In genomic region chr5:120586741-120587615, GRCm38 (mm10) we compare ENCODE assay signal across 9 mouse cellular contexts. TPM values are rescaled to one million over a fixed set of nuclear protein-coding genes. Genes with fewer than 3 reads are reported as not detected.
DNase-seq lines count a peak whose midpoint lies in the region; ATAC-seq and TF ChIP-seq lines count a peak whose summit lies in the region.
"Had no signal": no experiment of that assay in that cellular context is flagged by ENCODE, and none has a peak within 500 bp of the region (broad histone marks: within the 10 kb centered on the region; RNA-seq: fewer than 3 reads in every experiment).

No protein-coding gene starts in this region.

- H3K36me3 ChIP-seq in G1E (replicated peaks) = peaks cover 41% of the 10 kb centered on the region
- H3K36me3 ChIP-seq in forebrain, embryonic 12.5 days (replicated peaks) = peaks cover 11% of the 10 kb centered on the region
- peaks cover 26% of the 10 kb centered on the region for H3K36me3 ChIP-seq in liver, postnatal 0 days (replicated peaks; ENCODE audit: insufficient read depth, low read length)

- peak overlapping the region; percentile 84; the same call in 1 of the 2 replicates for H3K4me3 ChIP-seq in G1E (ENCODE audit: low read depth, low read length)
- peak overlapping the region; percentile 77 for H3K4me3 ChIP-seq in forebrain, embryonic 12.5 days (replicated peaks)
- H3K4me3 ChIP-seq in liver, postnatal 0 days (ENCODE audit: low read depth, low read length) = peak overlapping the region; percentile 83

- peak; percentile 36 to 53 for DNase-seq in cerebellum, postnatal 14 days
- DNase-seq in cerebellum, adult 11-12 months = no peak
- DNase-seq in G1E (ENCODE audit: low spot score) = no peak
- DNase-seq in kidney, adult 11 months = peak; percentile 89
- peak; percentile 65 for DNase-seq in liver, postnatal 0 days
- DNase-seq in spleen, postnatal 10 days (ENCODE audit: low spot score in 2 of 2) = peak; percentile 67 to 76
- DNase-seq in cerebellum, adult 8-10 months = no peak

- peak; percentile 46; the same call in 1 of the 2 replicates for TF ChIP-seq EP300 in liver, postnatal 0 days (IDR thresholded peaks at IDR 0.05; ENCODE audit: low read depth)

- no peaks in the 10 kb centered on the region for H3K27me3 ChIP-seq in G1E (ENCODE audit: insufficient read depth, low read length)
- H3K27me3 ChIP-seq in forebrain, embryonic 12.5 days = peaks cover 6% of the 10 kb centered on the region; the same call in 1 of the 2 replicates
- H3K27me3 ChIP-seq in liver, postnatal 0 days (ENCODE audit: insufficient read depth, low read length) = no peaks in the 10 kb centered on the region

- peaks cover 5% of the 10 kb centered on the region; the same call in 1 of the 2 replicates for H3K9me3 ChIP-seq in G1E (replicated peaks)
- 0 out of 2 replicates have a peak, but pooled peaks cover 3% of the 10 kb centered on the region for H3K9me3 ChIP-seq in forebrain, embryonic 12.5 days
- H3K9me3 ChIP-seq in liver, postnatal 0 days (ENCODE audit: low read length) = no peaks in the 10 kb centered on the region

- H3K4me1 ChIP-seq in G1E (ENCODE audit: insufficient read depth, low read depth, low read length) = peaks cover 60% of the 10 kb centered on the region
- H3K4me1 ChIP-seq in forebrain, embryonic 12.5 days = peaks cover 28% of the 10 kb centered on the region
- peaks cover 38% of the 10 kb centered on the region for H3K4me1 ChIP-seq in liver, postnatal 0 days (ENCODE audit: insufficient read depth)

- ATAC-seq in G1E (ENCODE audit: extremely low read depth, insufficient number of reproducible peaks, low FRiP score, poor library complexity, severe bottlenecking) = no peak
- ATAC-seq in forebrain, embryonic 12.5 days (ENCODE audit: low FRiP score) = no peak
- peak; percentile 16 for ATAC-seq in liver, postnatal 0 days

- H3K9ac ChIP-seq in forebrain, embryonic 12.5 days = peak overlapping the region; percentile 38; the same call in 1 of the 2 replicates
- peak overlapping the region; percentile 94 for H3K9ac ChIP-seq in liver, postnatal 0 days (replicated peaks)

- no peak for TF ChIP-seq CTCF in G1E (IDR thresholded peaks at IDR 0.05; ENCODE audit: low read depth, low read length)
- TF ChIP-seq CTCF in liver, postnatal 0 days (IDR thresholded peaks at IDR 0.05; ENCODE audit: low read depth) = no peak

- 0 out of 2 replicates have a peak overlapping the region, but pooled peaks have one; percentile 25 for H3K27ac ChIP-seq in forebrain, embryonic 12.5 days
- peak overlapping the region; percentile 90 for H3K27ac ChIP-seq in liver, postnatal 0 days (ENCODE audit: low read depth)

- H3K4me2 ChIP-seq in forebrain, embryonic 12.5 days = peak overlapping the region; percentile 92
- H3K4me2 ChIP-seq in liver, postnatal 0 days (ENCODE audit: low read depth, low read length) = peak overlapping the region; percentile 89

- 14% methylated on average over 17 of the region's 17 CpGs for WGBS in forebrain, embryonic 12.5 days
- 8% methylated on average over 17 of the region's 17 CpGs for WGBS in liver, postnatal 0 days (ENCODE audit: insufficient replicate concordance)

RNA-seq across cellular contexts. Expression of gene Tpcn1, which starts 1.5 kb away (rescaled TPM):
- total RNA-seq in G1E (2014; fragmentation: Nextera tagmentation) (22.3 and 51.6 TPM in 2 replicates), G1E (2017) (2.1 and 3.2 TPM in 2 replicates)
- 33.2 and 36.0 TPM in 2 replicates for polyA plus RNA-seq in G1E (2012)
- polyA plus RNA-seq in forebrain, embryonic 12.5 days (2016; fragmentation: Nextera tagmentation; extraction: Ambion mirVana) = 11.8 and 15.1 TPM in 2 replicates
- polyA plus RNA-seq in liver, postnatal 0 days (2015; fragmentation: Nextera tagmentation; extraction: Ambion mirVana) = 16.3 and 18.6 TPM in 2 replicates

RNA-seq across cellular contexts. Expression of gene Iqcd, which starts 1.8 kb away (rescaled TPM):
- not detected in 2 replicates for total RNA-seq in G1E (2014; fragmentation: Nextera tagmentation)
- total RNA-seq in G1E (2017) = 0.35 and 0.60 TPM in 2 replicates
- polyA plus RNA-seq in G1E (2012) = 1.2 and 1.5 TPM in 2 replicates
- 1.3 and 1.4 TPM in 2 replicates for polyA plus RNA-seq in forebrain, embryonic 12.5 days (2016; fragmentation: Nextera tagmentation; extraction: Ambion mirVana)
- 0.75 and 0.84 TPM in 2 replicates for polyA plus RNA-seq in liver, postnatal 0 days (2015; fragmentation: Nextera tagmentation; extraction: Ambion mirVana)

RNA-seq across cellular contexts. Expression of gene Rita1, which starts 25.4 kb away (rescaled TPM):
- total RNA-seq in G1E (2014; fragmentation: Nextera tagmentation) (8.4 and 10.5 TPM in 2 replicates), G1E (2017) (9.5 and 13.7 TPM in 2 replicates)
- polyA plus RNA-seq in G1E (2012) = 42.4 and 45.7 TPM in 2 replicates
- 13.6 and 16.6 TPM in 2 replicates for polyA plus RNA-seq in forebrain, embryonic 12.5 days (2016; fragmentation: Nextera tagmentation; extraction: Ambion mirVana)
- polyA plus RNA-seq in liver, postnatal 0 days (2015; fragmentation: Nextera tagmentation; extraction: Ambion mirVana) = 3.1 and 3.4 TPM in 2 replicates

RNA-seq across cellular contexts. Expression of gene Ddx54, which starts 25.6 kb away (rescaled TPM):
- total RNA-seq in G1E (2014; fragmentation: Nextera tagmentation) = 16.5 and 24.3 TPM in 2 replicates
- 31.5 and 34.7 TPM in 2 replicates for total RNA-seq in G1E (2017)
- 103 and 110 TPM in 2 replicates for polyA plus RNA-seq in G1E (2012)
- 50.7 and 52.6 TPM in 2 replicates for polyA plus RNA-seq in forebrain, embryonic 12.5 days (2016; fragmentation: Nextera tagmentation; extraction: Ambion mirVana)
- polyA plus RNA-seq in liver, postnatal 0 days (2015; fragmentation: Nextera tagmentation; extraction: Ambion mirVana) = 14.0 and 15.1 TPM in 2 replicates

RNA-seq across cellular contexts. Expression of gene Cfap73, which starts 47.1 kb away (rescaled TPM):
- total RNA-seq in G1E (2014; fragmentation: Nextera tagmentation) = not detected in 2 replicates
- not detected in 2 replicates for total RNA-seq in G1E (2017)
- not detected in 2 replicates for polyA plus RNA-seq in G1E (2012)
- polyA plus RNA-seq in forebrain, embryonic 12.5 days (2016; fragmentation: Nextera tagmentation; extraction: Ambion mirVana) = 0.28 TPM in 1 of 2 replicates, not detected in the other
- polyA plus RNA-seq in liver, postnatal 0 days (2015; fragmentation: Nextera tagmentation; extraction: Ambion mirVana) = not detected in 2 replicates
- total RNA-seq: gastrocnemius, postnatal 36 days had no signal

Comparison
In these comparisons a context has a peak if more than half of its experiments do, and no peak if none do; other contexts are left out.
1. DNase-seq: peak in cerebellum, postnatal 14 days (2 of 2), kidney, adult 11 months (single experiment), liver, postnatal 0 days (single experiment) and spleen, postnatal 10 days (2 of 2); none in cerebellum, adult 11-12 months (single experiment), G1E (single experiment) and cerebellum, adult 8-10 months (single experiment).
2. Peak in every context shown above with its lines, with median percentiles within 50 percentile points of each other: H3K4me3 ChIP-seq.